Mouse (Mus musculus) lung, embryonic 14.5 days (tissue): Measurements from ENCODE around the gene Hist2h2aa2. TPM values are rescaled to one million over a fixed set of nuclear protein-coding genes. Genes with fewer than 3 reads are reported as not detected.
A peak's percentile ranks its signal among the peaks of the same experiment; 100 is the strongest.
"Not testable (repeated sequence)": the region's sequence is repeated elsewhere in the genome, so short reads cannot be mapped to it uniquely, and the experiment has no call there.

Source experiments
- ATAC-seq: fragments of 200-750 bp; cut with Nextera tagmentation; 2 replicates; pipeline ENCODE4 v1.8.0; 2017; ENCODE audit warnings: mild to moderate bottlenecking, moderate TSS enrichment, moderate library complexity; ENCODE audit not compliant: insufficient read depth
- DNase-seq: peaks from one replicate; pipeline ENCODE4 v3.0.0-alpha.2; 2015
- H3K27ac ChIP-seq: fragments of 300-500 bp; sonication (generic); 2 replicates; pipeline ENCODE4 v1.5.1; 2014; ENCODE audit warnings: low read depth, mild to moderate bottlenecking, moderate library complexity
- H3K27me3 ChIP-seq: fragments of 300-500 bp; sonication (generic); 2 replicates; pipeline ENCODE4 v1.6.1; 2014; ENCODE audit warnings: low read length, control low read depth; ENCODE audit not compliant: insufficient read depth
- H3K36me3 ChIP-seq: fragments of 300-500 bp; sonication (generic); 2 replicates; pipeline ENCODE4 v1.6.1; 2014; ENCODE audit warnings: control low read depth; ENCODE audit not compliant: insufficient read depth
- H3K4me1 ChIP-seq: fragments of 300-500 bp; sonication (generic); 2 replicates; pipeline ENCODE4 v1.6.1; 2014; ENCODE audit warnings: antibody characterized with exemption, control low read depth; ENCODE audit not compliant: insufficient read depth
- H3K4me2 ChIP-seq: fragments of 300-500 bp; sonication (generic); 2 replicates; pipeline ENCODE4 v1.6.1; 2014; ENCODE audit warnings: mild to moderate bottlenecking
- H3K4me3 ChIP-seq: fragments of 300-500 bp; sonication (generic); 2 replicates; pipeline ENCODE4 v1.5.1; 2014; ENCODE audit warnings: low read depth, low read length
- H3K9ac ChIP-seq: fragments of 300-500 bp; sonication (generic); 2 replicates; pipeline ENCODE4 v1.6.1; 2014
- H3K9me3 ChIP-seq: fragments of 300-500 bp; sonication (generic); 2 replicates; pipeline ENCODE4 v1.6.1; 2016; ENCODE audit warnings: low read depth, low read length, control low read depth
- CTCF ChIP-seq: IDR thresholded peaks from 2 replicates; pipeline ENCODE4 v1.5.1; 2016; ENCODE audit warnings: antibody characterized with exemption, low read depth
- WGBS: fragments of 180-500 bp; shearing (Covaris S2); extraction: QIAGEN DNeasy Blood & Tissue Kit; methylation state at CpG from one replicate; pipeline ENCODE4 v1.1.7; 2014; 5-methylcytosine and 5-hydroxymethylcytosine counted together
- polyA plus RNA-seq: library from polyadenylated mRNA; unstranded; fragments of >200 nt; fragmentation: Nextera tagmentation; extraction: Ambion mirVana; gene quantifications from 2 replicates; pipeline ENCODE4 v1.2.1, GENCODE M21; 2014

Gene Hist2h2aa2
- polyA plus RNA-seq = 49.7 and 55.6 TPM in 2 replicates

DNA sequence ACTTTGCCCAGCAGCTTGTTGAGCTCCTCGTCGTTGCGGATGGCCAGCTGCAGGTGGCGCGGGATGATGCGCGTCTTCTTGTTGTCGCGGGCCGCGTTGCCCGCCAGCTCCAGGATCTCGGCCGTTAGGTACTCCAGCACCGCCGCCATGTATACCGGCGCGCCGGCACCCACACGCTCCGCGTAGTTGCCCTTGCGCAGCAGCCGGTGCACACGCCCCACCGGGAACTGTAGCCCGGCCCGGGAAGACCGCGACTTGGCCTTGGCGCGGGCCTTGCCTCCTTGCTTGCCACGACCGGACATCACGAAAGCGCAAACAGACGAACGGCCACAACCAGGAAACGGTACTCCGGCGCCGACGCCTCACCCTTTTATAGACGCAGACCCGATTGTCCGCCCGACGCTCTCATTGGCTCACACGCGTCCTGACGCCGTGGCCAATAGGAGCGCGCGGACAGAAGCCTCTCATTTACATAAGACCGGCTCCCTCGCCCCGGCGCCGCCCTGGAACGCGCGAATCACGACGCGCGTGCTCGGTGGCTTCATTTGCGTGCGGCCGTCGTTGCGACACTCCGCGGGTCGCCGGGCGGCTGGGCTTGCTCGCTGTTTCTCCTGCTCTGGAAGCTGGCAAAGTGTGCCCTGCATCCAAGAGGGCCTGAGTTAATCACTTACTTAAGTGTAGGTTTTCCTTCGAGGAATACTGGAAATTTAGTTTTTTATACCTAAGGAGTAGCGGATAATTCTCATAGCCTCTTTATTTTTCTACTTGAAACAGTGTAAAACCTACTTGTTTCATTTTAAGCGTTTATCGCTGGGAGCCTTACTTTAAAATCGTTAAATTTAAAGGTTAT is at the start of gene Hist2h2aa2:
Gene Hist2h2aa2 (minus strand): TSS at position 328 of the 850 bp plus-strand sequence.
- ATAC-seq = peak; percentile 75
- peak within 1 kb of the TSS; percentile 47 for H3K9ac ChIP-seq
- peak; percentile 84 for DNase-seq

GRCm38 (mm10) chr3:96289201-96289600 is 49.1 kb upstream of the Hist2h2aa2 start:
- Histone ChIP-seq H3K4me1 (no peaks in the 10 kb centered on the region), H3K36me3 (no peaks in the 10 kb centered on the region), H3K9me3 (no peaks in the 10 kb centered on the region), H3K4me3 (no peak overlapping the region), H3K4me2 (no peak overlapping the region), H3K27me3 (no peaks in the 10 kb centered on the region; the same call in 1 of the 2 replicates), H3K27ac (no peak overlapping the region), H3K9ac (no peak overlapping the region)
- DNase-seq (no peak), ATAC-seq (no peak)
- no peak for TF ChIP-seq CTCF
- 62% methylated on average over 3 of the region's 3 CpGs for whole genome bisulfite sequencing

More for the DNA sequence above, at the start of gene Hist2h2aa2:
- peak within 1 kb of the TSS; percentile 54 for H3K4me2 ChIP-seq
- not testable (repeated sequence) for H3K27me3 ChIP-seq, H3K9me3 ChIP-seq, H3K36me3 ChIP-seq, H3K4me1 ChIP-seq
- 4% methylated on average over 28 of the region's 85 CpGs for WGBS
- H3K27ac ChIP-seq = peak within 1 kb of the TSS; percentile 94
- peak within 1 kb of the TSS; percentile 29; the same call in 1 of the 2 replicates for H3K4me3 ChIP-seq

- not testable (repeated sequence) for H3K4me2 ChIP-seq, H3K9ac ChIP-seq, H3K36me3 ChIP-seq, H3K4me3 ChIP-seq, H3K9me3 ChIP-seq, H3K27ac ChIP-seq, DNase-seq, H3K4me1 ChIP-seq, H3K27me3 ChIP-seq, ATAC-seq
- TF ChIP-seq CTCF = peak; percentile 71
- WGBS = 84% methylated on average over 11 of the region's 11 CpGs
These were observed 47.3 kb upstream of the Hist2h2aa2 start for GRCm38 (mm10) chr3:96287334-96287733.

GRCm38 (mm10) chr3:96284457-96284856 is 44.4 kb upstream of the Hist2h2aa2 start:
- Histone ChIP-seq H3K4me3 (no peak overlapping the region), H3K9ac (no peak overlapping the region; the same call in 1 of the 2 replicates), H3K4me1 (no peaks in the 10 kb centered on the region), H3K27me3 (peaks cover 8% of the 10 kb centered on the region), H3K36me3 (no peaks in the 10 kb centered on the region), H3K4me2 (peak overlapping the region; percentile 41), H3K9me3 (no peaks in the 10 kb centered on the region), H3K27ac (no peak overlapping the region)
- DNase-seq = peak; percentile 81
- WGBS = 6% methylated on average over 4 of the region's 4 CpGs
- TF ChIP-seq CTCF = peak; percentile 69
- no peak for ATAC-seq

DNA sequence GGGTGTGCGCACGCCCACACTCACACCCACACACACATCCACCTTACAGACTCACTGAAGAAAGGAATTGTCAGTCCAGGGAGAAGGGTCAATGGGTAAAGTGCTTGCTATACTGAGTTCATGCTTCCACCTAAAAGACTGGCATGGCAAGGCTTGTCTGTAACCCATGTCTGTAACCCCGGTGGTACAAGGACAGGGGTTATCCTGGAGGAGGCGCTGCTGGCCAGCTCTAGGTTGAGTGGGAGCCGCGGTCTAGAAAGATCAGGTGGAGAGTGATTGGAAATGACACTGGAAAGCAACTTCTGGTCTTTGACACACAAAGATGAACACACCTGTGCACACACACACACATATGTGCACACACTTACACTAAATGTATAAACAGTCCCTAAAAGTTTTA is 40.6 kb upstream of the Hist2h2aa2 start:
- Histone ChIP-seq H3K9me3 (no peaks in the 10 kb centered on the region), H3K27me3 (peaks cover 8% of the 10 kb centered on the region), H3K4me3 (no peak overlapping the region), H3K27ac (no peak overlapping the region), H3K9ac (no peak overlapping the region), H3K4me1 (no peaks in the 10 kb centered on the region), H3K36me3 (no peaks in the 10 kb centered on the region), H3K4me2 (no peak overlapping the region)
- ATAC-seq (no peak), DNase-seq (no peak)
- WGBS = 48% methylated on average over 6 of the region's 6 CpGs
- TF ChIP-seq CTCF = no peak

DNA sequence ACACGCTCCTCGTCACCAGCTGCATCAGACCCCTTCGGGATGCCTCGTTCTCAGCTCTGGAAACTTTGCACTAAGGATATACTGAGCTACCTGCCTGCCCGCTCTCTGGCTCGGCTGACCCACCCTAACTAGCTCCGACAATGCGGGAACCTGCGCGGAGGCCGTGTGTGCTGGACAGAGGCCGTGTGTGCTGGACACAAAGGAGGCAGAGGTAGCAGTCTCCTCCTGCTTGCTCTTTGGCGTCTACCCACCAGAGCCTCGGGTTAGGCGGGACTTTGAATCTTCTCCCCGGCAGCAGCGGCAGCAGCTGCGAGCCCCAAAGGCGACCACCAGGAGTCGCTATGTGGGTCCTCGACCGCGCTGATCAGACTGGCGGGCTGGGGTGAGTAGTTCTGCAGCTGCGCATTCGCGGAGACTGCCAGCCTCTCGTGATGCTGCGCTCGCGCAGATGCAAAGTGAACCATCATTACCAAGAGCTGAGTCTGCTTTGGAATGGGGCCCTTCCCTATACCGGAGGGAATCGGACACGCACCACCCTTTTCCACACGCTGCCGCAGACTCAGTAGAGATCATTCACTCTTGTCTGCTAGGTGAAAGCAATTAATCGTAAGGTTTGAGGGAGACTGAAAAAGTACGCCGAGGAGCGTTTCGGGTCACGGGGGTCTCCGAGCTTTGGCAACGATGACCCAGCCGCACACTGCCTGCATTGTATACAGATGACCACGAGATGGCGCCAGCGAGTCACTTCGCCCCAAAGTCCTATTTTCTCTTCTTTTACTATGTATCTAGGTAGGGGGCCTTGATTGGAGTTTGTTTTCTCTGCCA is 37.9 kb upstream of the Hist2h2aa2 start:
- peak; percentile 97 for ATAC-seq
- under 1% methylated on average over 49 of the region's 49 CpGs for WGBS
- peak overlapping the region; percentile 47 for H3K4me3 ChIP-seq
- peak overlapping the region; percentile 68 for H3K9ac ChIP-seq
- TF ChIP-seq CTCF = peak; percentile 91
- peak overlapping the region; percentile 81 for H3K4me2 ChIP-seq
- H3K4me1 ChIP-seq = no peaks in the 10 kb centered on the region
- H3K9me3 ChIP-seq = no peaks in the 10 kb centered on the region
- peak overlapping the region; percentile 85 for H3K27ac ChIP-seq
- peak; percentile 94 for DNase-seq
- H3K27me3 ChIP-seq = peaks cover 4% of the 10 kb centered on the region; the same call in 1 of the 2 replicates
- H3K36me3 ChIP-seq = no peaks in the 10 kb centered on the region

GRCm38 (mm10) chr3:96277428-96277799 is 37.3 kb upstream of the Hist2h2aa2 start:
- Histone ChIP-seq H3K4me2 (peak overlapping the region; percentile 81), H3K9me3 (no peaks in the 10 kb centered on the region), H3K9ac (peak overlapping the region; percentile 68), H3K4me3 (peak overlapping the region; percentile 47), H3K27me3 (peaks cover 3% of the 10 kb centered on the region; the same call in 1 of the 2 replicates), H3K27ac (peak overlapping the region; percentile 85), H3K36me3 (no peaks in the 10 kb centered on the region), H3K4me1 (no peaks in the 10 kb centered on the region)
- ATAC-seq = peak; percentile 28; the same call in 1 of the 2 replicates
- TF ChIP-seq CTCF = peak; percentile 28; the same call in 1 of the 2 replicates
- DNase-seq = peak; percentile 67
- 13% methylated on average over 8 of the region's 8 CpGs for WGBS
